Mouse (Mus musculus) forebrain, embryonic 11.5 days (tissue): ENCODE results near the gene Exph5. TPM values are rescaled to one million over a fixed set of nuclear protein-coding genes. Genes with fewer than 3 reads are reported as not detected.

Experiments
- ATAC-seq: fragments of 200-750 bp; cut with Nextera tagmentation; replicated peaks from 2 replicates; pipeline ENCODE4 v1.8.0; 2017; ENCODE audit warnings: moderate TSS enrichment; ENCODE audit not compliant: low FRiP score
- DNase-seq: peaks from one replicate; pipeline ENCODE4 v3.0.0-alpha.2; 2017; ENCODE audit warnings: low spot score
- H3K27ac ChIP-seq: fragments of 300-500 bp; sonication (generic); 2 replicates; pipeline ENCODE4 v1.5.1; 2014; ENCODE audit warnings: low read depth, low read length
- H3K27me3 ChIP-seq: fragments of 300-500 bp; sonication (generic); 2 replicates; pipeline ENCODE4 v1.6.1; 2014; ENCODE audit warnings: mild to moderate bottlenecking, low read length, mixed read lengths; ENCODE audit not compliant: control insufficient read depth, insufficient read depth
- H3K36me3 ChIP-seq: fragments of 300-500 bp; sonication (generic); 2 replicates; pipeline ENCODE4 v1.6.1; 2014; ENCODE audit warnings: mild to moderate bottlenecking, low read length, moderate library complexity, mixed read lengths; ENCODE audit not compliant: control insufficient read depth, insufficient read depth
- H3K4me1 ChIP-seq: fragments of 300-500 bp; sonication (generic); replicated peaks from 2 replicates; pipeline ENCODE4 v1.6.1; 2014; ENCODE audit warnings: low read length, mixed read lengths; ENCODE audit not compliant: control insufficient read depth, insufficient read depth
- H3K4me2 ChIP-seq: fragments of 300-500 bp; sonication (generic); 2 replicates; pipeline ENCODE4 v1.6.1; 2014; ENCODE audit warnings: low read depth, mild to moderate bottlenecking, low read length, moderate library complexity, mixed read lengths; ENCODE audit not compliant: severe bottlenecking
- H3K4me3 ChIP-seq: fragments of 300-500 bp; sonication (generic); 2 replicates; pipeline ENCODE4 v1.5.1; 2014; ENCODE audit warnings: low read depth, low read length
- H3K9ac ChIP-seq: fragments of 300-500 bp; sonication (generic); 2 replicates; pipeline ENCODE4 v1.6.1; 2014; ENCODE audit warnings: low read length
- H3K9me3 ChIP-seq: fragments of 300-500 bp; sonication (generic); 2 replicates; pipeline ENCODE4 v1.6.1; 2016; ENCODE audit warnings: low read length, mixed read lengths; ENCODE audit not compliant: control insufficient read depth
- WGBS: fragments of 180-500 bp; shearing (Covaris S2); extraction: QIAGEN DNeasy Blood & Tissue Kit; methylation state at CpG from one replicate; pipeline ENCODE4 v1.1.7; 2014; 5-methylcytosine and 5-hydroxymethylcytosine counted together
- polyA plus RNA-seq: library from polyadenylated mRNA; unstranded; fragments of >200 nt; fragmentation: Nextera tagmentation; extraction: Ambion mirVana; gene quantifications from 2 replicates; pipeline ENCODE4 v1.2.1, GENCODE M21; 2014

The Exph5 gene
- polyA plus RNA-seq, 1 experiment from 2014 or later, result 0.64 TPM

DNA sequence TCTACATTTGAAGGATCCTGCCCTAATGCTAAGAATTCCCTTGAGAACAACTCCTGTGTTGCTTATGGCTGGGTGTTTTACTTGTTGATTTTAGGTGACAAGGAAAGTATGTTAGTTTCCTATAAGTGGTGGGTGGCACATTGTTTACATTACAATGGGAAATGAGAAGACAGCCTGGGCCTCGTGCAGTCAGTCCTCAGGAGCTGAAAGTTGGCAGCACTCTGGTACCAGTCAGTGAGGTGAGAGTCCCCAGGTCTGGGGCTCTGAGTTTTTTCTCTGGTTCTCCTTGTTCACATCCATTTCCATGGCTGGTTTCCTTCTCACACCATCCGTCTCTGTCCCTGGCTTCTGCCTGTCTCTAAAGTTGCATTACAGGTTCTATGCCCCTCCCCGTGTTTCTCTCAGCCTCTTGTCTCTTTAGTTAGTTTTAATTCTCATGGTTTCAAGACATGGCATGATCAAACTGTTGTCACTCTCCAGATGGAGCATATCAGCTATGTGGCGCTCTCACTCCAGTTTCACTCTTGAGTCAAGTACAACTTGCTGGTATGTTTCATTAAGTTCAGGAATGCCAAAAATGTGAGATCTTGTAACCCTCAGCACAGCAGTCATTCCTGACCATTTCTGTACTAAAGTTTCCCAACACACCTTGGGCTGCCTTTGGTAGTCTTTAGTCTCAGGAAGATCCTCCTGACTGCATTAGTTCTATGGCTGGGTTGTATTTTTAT lies 24.1 kb downstream of the Exph5 start:
- WGBS, result 66% methylated on average over 4 of the region's 4 CpGs
- Histone ChIP-seq H3K4me3 (no peak overlapping the region), H3K4me2 (no peak overlapping the region), H3K36me3 (no peaks in the 10 kb centered on the region), H3K27me3 (no peaks in the 10 kb centered on the region), H3K4me1 (peaks cover 3% of the 10 kb centered on the region; the same call in 1 of the 2 replicates), H3K9ac (no peak overlapping the region), H3K9me3 (no peaks in the 10 kb centered on the region), H3K27ac (no peak overlapping the region)
- DNase-seq, result no peak
- ATAC-seq, result no peak

DNA sequence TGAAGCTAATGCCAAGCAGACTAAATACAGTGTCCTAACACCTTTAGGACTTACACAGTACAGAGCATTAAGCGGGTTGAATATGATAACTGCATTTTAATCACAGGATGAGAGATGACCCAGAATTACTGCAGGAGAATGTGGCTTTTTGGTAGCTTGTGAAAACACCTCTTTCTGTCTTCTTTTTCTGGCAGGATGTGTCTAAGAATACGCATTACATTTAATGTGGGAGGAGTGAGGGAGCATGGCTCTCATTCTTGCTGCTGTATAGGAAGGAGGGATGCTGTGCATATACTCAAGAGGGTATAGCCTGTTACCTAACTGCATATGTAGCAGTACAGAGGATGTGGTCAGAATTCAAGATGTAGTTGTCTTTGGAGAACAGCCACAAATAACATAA lies 26.7 kb downstream of the Exph5 start:
- Histone ChIP-seq H3K27me3 (no peaks in the 10 kb centered on the region), H3K27ac (no peak overlapping the region), H3K4me1 (peaks cover 3% of the 10 kb centered on the region; the same call in 1 of the 2 replicates), H3K4me3 (no peak overlapping the region), H3K9me3 (no peaks in the 10 kb centered on the region; the same call in 1 of the 2 replicates), H3K36me3 (no peaks in the 10 kb centered on the region), H3K4me2 (no peak overlapping the region), H3K9ac (no peak overlapping the region)
- no peak for DNase-seq
- no peak for ATAC-seq
- WGBS, result 89% methylated on average over 2 of the region's 2 CpGs

DNA sequence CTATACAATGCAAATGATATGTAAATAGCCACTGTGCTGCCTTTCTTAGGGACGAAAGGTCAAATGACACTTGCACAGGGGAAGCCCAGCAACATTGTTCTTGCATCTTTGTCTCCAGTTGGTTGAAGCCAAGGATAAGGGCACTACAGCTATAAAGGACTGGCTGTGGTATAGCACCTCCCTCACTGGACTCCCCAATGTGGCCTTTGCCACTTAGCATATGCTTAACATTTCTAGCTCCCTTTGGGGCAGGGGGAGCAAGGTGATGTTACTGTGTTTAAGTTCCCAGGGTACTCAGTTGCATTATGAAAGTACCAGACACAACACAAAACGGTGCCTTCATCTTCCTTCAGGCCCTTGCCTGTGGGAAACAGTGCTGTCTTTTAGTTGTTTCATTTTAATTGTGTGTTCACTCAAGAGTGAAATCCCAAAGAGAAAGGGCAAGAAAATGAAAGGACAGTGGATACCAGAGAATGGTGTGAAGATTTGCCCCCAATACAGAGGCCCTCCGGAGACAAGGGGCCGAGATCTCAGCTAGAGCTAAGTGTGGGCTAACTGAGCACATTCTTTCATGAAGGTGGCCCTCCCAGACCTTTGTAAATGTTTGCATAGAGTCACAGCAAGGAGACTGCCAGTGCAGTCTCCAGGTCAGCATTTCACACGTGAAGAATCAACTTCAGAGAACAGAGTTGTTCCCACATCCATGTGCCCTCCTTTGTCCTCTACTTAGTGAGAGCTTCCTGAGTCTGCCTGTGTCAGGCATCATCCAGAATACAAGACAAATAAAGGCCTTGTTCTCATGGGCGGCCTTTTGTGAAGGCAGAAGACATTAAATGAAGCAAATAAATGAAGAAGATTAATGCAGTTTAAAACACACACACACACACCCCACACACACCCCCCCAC lies 28.1 kb downstream of the Exph5 start:
- Histone ChIP-seq H3K27me3 (no peaks in the 10 kb centered on the region), H3K9me3 (no peaks in the 10 kb centered on the region; the same call in 1 of the 2 replicates), H3K4me3 (no peak overlapping the region), H3K36me3 (no peaks in the 10 kb centered on the region), H3K9ac (0 out of 2 replicates have a peak overlapping the region, but pooled peaks have one; percentile 12), H3K27ac (no peak overlapping the region), H3K4me1 (peaks cover 3% of the 10 kb centered on the region; the same call in 1 of the 2 replicates), H3K4me2 (no peak overlapping the region)
- ATAC-seq (peak; percentile 69; the same call in 1 of the 2 replicates), DNase-seq (no peak)
- WGBS, result 20% methylated on average over 6 of the region's 6 CpGs

DNA sequence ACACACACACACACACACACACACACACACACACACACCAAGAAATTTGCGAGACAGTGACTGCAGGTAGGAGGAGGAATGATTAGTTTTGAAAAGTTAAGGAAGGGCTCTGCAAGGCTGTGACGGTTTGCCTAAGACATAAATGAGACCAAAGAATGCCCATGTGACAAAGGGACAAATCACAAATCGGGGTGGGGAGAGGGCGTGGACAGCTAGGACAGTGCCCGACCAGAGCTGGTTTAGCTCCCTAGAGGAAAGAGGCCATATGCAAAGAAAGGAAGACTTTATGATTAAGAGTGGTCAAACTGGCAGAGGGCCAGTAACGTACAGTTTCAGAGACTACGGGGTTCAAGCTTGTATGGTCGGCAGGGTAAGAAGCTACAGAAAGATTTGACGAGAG lies 28.8 kb downstream of the Exph5 start:
- Histone ChIP-seq H3K4me2 (no peak overlapping the region), H3K4me3 (no peak overlapping the region), H3K36me3 (no peaks in the 10 kb centered on the region), H3K9ac (no peak overlapping the region), H3K27ac (no peak overlapping the region), H3K9me3 (no peaks in the 10 kb centered on the region; the same call in 1 of the 2 replicates), H3K27me3 (no peaks in the 10 kb centered on the region), H3K4me1 (peaks cover 3% of the 10 kb centered on the region; the same call in 1 of the 2 replicates)
- no peak for DNase-seq
- 77% methylated on average over 9 of the region's 9 CpGs for WGBS
- no peak for ATAC-seq

DNA sequence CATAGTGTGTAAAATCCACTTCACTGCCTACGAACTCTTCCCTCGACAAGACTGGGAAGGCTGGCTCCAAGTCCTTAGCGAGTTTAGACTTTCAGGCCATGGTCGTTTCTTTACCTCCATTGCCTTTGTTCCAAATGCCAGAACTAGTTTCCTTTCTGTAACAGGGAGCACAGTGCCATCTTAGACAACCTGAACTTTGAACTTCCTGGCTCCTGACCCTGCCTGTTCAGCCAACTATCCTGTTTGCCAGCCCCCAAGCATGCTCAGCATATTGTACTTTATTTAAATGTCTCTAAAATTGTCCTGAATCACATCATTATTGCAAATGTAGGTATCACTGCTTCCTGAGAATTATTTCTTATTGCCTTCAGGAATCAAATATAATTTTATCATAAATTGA lies 32.0 kb downstream of the Exph5 start:
- WGBS, result 79% methylated on average over 4 of the region's 4 CpGs
- no peaks in the 10 kb centered on the region for H3K36me3 ChIP-seq
- H3K4me2 ChIP-seq, result no peak overlapping the region
- no peaks in the 10 kb centered on the region for H3K27me3 ChIP-seq
- peaks cover 3% of the 10 kb centered on the region; the same call in 1 of the 2 replicates for H3K4me1 ChIP-seq
- no peak for DNase-seq
- H3K9me3 ChIP-seq, result no peaks in the 10 kb centered on the region; the same call in 1 of the 2 replicates
- no peak for ATAC-seq
- H3K27ac ChIP-seq, result no peak overlapping the region
- H3K9ac ChIP-seq, result no peak overlapping the region
- H3K4me3 ChIP-seq, result no peak overlapping the region

DNA sequence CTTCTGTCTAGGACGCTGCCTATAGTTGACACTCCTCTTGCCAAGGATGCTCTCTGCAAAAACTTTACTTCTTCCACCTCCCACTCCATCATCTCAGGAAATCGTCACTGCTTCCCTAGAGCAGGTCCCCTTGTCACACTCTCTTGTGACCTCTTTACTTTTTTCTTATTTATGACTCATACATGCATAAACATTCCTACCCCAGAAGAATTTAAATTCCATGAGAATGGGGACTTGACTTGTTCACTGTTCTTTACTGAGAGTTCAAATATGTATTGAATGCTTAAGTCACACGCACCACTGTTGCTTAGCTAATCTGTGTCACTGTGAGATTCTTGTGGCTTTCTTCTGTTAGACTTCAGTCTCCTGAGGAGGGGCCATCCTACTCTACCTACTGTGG lies 33.7 kb downstream of the Exph5 start:
- WGBS, result 85% methylated on average over 3 of the region's 3 CpGs
- Histone ChIP-seq H3K27me3 (no peaks in the 10 kb centered on the region), H3K4me3 (no peak overlapping the region), H3K27ac (no peak overlapping the region), H3K4me1 (no peaks in the 10 kb centered on the region), H3K4me2 (no peak overlapping the region), H3K36me3 (no peaks in the 10 kb centered on the region), H3K9me3 (no peaks in the 10 kb centered on the region; the same call in 1 of the 2 replicates), H3K9ac (no peak overlapping the region)
- ATAC-seq (no peak), DNase-seq (no peak)

DNA sequence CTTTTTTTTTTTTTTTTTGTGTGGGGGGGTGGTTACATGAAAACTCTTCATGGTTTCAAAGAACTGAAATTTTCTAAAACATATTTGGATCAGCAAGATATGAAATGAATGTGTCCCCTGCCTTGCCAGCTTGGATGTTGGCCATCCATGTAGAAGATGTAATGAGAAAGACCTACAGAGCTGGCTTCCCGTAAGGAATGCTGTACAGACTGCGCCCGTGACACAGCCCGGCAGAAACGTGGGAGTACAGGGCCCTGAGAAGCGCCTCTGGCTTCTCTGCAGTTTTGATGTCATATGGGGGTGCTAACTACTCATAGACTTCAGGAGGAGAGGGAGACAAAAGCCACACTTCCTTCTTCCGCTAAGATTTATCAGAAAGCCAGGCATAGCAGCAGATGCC lies 38.1 kb downstream of the Exph5 start:
- Histone ChIP-seq H3K4me3 (no peak overlapping the region), H3K27ac (no peak overlapping the region), H3K4me1 (0 out of 2 replicates have a peak, but pooled peaks cover 3% of the 10 kb centered on the region), H3K27me3 (peaks cover 7% of the 10 kb centered on the region), H3K4me2 (no peak overlapping the region), H3K9ac (no peak overlapping the region), H3K36me3 (no peaks in the 10 kb centered on the region), H3K9me3 (no peaks in the 10 kb centered on the region)
- WGBS, result 85% methylated on average over 7 of the region's 7 CpGs
- DNase-seq (no peak), ATAC-seq (no peak)

DNA sequence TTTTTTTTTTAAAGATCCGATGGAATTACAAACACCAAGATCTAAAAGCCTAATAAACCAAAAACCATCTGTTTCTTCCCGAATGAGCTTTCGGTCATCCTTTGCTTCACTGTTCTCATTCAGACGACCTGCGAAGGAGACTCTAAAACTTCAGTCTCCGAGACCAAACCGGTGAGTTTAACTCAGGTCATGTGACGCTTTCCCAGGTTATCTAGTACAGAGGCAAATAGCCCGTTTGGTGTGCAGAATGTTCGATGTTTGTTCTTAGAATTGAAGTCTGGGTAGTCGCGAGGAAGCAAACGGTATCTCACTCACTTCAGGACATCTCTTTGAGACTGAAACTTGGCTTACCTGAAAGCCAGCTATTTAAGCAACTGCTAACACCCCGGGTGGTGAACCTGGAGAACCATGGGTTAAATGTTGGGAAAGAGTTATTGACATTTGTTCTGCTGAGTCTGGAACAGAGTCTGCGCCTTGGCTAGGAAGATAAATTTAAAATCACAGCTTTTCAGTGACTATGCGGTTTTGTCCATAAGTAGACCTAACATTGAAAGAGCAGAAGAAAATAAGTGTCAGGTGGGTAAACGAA lies 39.0 kb downstream of the Exph5 start:
- 52% methylated on average over 17 of the region's 17 CpGs for WGBS
- DNase-seq, result no peak
- Histone ChIP-seq H3K27me3 (peaks cover 7% of the 10 kb centered on the region), H3K36me3 (no peaks in the 10 kb centered on the region), H3K4me2 (no peak overlapping the region; the same call in 1 of the 2 replicates), H3K9me3 (no peaks in the 10 kb centered on the region), H3K4me3 (peak overlapping the region; percentile 24; the same call in 1 of the 2 replicates), H3K9ac (no peak overlapping the region; the same call in 1 of the 2 replicates), H3K27ac (no peak overlapping the region), H3K4me1 (0 out of 2 replicates have a peak, but pooled peaks cover 3% of the 10 kb centered on the region)
- no peak for ATAC-seq
